Mouse (Mus musculus) liver, embryonic 14.5 days (tissue): ENCODE data around the gene Tecta.

Experiments
- CTCF ChIP-seq: IDR thresholded peaks from 2 replicates; pipeline ENCODE4 v1.5.1; 2016; ENCODE audit warnings: antibody characterized with exemption, low read depth, control low read depth
- EP300 ChIP-seq: IDR thresholded peaks from 2 replicates; pipeline ENCODE4 v1.6.1; 2016; ENCODE audit warnings: antibody characterized with exemption, low read depth

- no peak for TF ChIP-seq CTCF
- TF ChIP-seq EP300, result no peak
Observed at GRCm38 (mm10) chr9:42294131-42294530, 105.6 kb downstream of the Tecta start.
